Mouse (Mus musculus): Measurements from ENCODE around the gene Pfas.
"Not testable (repeated sequence)": the region's sequence is repeated elsewhere in the genome, so short reads cannot be mapped to it uniquely, and the experiment has no call there.

The Pfas gene

GRCm38 (mm10) chr11:68967337-68968282, 40.6 kb downstream of the Pfas start, which contains the start of gene Slc25a35:
Slc25a35 (plus strand) TSS chr11:68968131.
- DNase-seq = peak; percentile 95

- no peak for DNase-seq
These were observed 41.7 kb downstream of the Pfas start for GRCm38 (mm10) chr11:68966554-68966953.

DNA sequence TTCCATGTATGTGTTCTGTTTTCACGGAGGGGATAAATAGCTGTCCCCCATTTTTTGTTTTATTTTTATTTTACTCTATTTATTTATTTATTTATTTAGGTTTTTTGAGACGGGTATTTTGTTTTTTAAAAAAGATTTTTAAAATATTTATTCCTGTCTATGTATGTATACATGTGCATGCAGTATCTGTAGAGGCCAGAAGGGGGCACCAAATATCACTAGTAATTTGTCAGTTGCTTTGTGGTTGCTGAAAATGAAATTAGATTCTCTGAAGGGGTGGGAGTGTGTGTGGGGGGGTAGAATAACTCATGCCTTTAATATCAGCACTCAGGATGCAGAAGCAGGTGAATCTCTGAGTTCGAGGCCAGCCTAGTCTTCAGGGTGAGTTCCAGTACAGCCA, 42.4 kb downstream of the Pfas start:
- peak; percentile 67 to 86 for DNase-seq

DNA sequence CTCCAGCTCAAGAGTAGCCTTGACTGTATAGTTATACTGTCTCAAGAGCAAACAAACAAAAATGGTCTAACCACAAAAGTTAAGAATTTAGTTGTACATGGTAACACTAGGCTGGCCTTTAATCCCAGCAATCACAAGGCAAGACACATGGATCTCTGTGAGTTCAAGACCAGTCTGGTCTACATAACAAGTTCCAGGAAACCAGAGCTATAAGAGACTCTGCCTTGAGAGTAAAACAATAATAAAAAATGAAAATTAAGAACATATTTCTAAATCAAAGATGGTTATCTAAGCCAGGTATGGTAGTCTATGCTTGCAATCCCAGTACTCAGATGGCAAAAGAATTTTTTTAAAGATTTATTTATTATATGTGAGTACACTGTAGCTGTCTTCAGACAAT, 43.2 kb downstream of the Pfas start:
- DNase-seq = no peak

DNA sequence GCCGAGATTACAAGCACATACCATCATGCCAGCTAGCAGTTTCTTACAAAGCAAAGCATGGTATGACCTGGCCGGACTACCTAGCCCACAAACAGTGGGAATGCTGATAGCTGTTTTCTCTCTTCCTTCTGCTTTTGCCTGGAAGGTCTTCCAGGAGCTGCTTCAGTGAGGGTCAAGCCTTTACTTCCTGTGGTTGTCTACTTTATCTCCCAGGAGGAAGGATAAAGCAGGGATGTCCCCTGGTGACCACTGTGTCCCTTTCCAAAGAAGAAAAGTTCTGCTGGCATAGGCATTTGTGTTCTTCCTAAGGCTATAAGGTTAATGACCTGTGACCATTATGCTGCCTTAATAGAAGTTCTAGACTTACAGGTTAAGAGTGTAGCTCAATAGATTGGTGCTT, 44.9 kb downstream of the Pfas start:
- DNase-seq = no peak

DNA sequence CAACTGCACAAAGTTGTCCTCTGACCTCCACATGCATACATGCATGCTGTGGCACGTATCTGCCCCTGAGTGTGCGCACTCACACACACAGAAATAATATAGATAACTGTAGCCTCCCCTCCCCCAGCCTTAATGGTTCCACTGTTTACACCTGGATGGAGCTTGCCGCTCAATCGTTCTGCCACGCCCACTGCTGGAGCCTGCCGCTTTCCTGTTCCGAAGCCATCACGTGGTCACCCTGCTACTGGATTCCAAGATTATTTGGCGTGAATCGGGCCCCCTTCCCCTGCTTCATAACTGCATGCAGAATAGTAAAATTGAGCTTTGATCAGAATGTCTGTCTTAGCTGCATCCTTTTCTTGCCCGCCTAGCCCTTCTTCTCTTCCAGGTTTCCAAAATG, 46.1 kb downstream of the Pfas start:
- DNase-seq = not testable (repeated sequence)

GRCm38 (mm10) chr11:68961596-68961995, 46.7 kb downstream of the Pfas start:
- DNase-seq = no peak

GRCm38 (mm10) chr11:68957971-68958370, 50.3 kb downstream of the Pfas start:
- DNase-seq = no peak

DNA sequence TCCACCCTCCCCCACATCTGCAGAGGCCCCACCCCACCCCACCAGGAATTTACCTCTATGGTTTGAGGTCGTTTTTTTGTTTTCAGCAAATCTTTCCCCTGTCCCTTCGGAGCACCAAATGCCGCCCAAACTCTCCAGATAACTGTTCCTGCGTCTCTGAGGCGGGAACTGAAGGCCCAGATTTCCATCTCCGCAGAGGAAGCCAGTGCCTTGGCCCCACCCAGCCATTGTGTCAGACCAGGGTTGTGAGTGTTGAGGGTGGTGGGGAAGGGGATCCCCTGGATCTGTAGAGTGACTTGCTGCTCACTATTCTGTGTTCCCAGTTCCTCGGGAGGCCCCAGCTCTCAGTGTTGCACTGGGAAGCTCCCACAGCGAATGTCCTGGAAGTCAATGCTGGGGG, 51.0 kb downstream of the Pfas start, which contains the start of gene Arhgef15:
Gene Arhgef15 (minus strand): TSS at position 173 of the 400 bp plus-strand sequence.
- peak; percentile 33 to 49 for DNase-seq

DNA sequence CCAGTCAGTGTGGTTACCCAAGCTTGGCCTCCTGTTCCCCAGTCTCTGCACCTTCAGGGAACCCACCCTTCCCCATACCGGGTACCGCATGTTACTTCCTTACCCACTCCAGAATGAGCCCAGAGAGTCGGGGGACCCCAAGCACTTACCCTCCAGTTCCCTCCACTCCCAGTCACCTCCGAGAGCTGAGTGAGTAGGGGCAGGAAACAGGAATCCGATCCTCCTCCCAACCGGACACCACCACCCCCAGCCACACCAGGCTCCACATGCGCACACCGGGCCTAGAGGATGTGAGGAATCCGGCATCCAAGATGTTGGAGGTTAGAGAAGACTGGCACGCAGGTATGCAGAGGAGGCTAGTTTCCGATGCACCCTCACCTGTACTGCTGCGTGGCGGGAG, 51.6 kb downstream of the Pfas start:
- peak; percentile 54 to 66 for DNase-seq

GRCm38 (mm10) chr11:68956107-68956506, 52.2 kb downstream of the Pfas start:
- DNase-seq = peak; percentile 57 to 69

- DNase-seq = no peak
These were observed 52.8 kb downstream of the Pfas start for GRCm38 (mm10) chr11:68955473-68955872.

DNA sequence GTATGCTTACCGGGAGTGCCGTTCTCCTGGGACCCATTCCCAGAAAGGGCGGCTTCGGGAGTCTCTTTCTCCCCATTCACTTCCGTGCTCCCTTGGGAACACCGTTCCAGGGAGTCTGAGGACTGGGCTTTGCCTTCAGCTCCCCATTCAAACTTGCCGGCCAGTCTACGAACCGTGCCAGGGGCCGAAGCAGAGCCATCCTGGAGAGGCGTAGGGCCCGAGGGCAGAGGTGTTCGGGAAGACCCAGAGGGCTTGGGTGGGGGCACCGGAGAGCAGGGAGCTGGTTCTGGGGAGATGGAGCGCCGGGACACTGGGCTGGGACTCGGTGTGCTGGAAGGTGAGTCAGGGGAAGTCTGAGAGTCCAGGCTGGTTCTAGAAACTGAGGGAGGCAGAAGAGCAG, 53.9 kb downstream of the Pfas start:
- no peak for DNase-seq

GRCm38 (mm10) chr11:68953903-68954302, 54.4 kb downstream of the Pfas start:
- no peak for DNase-seq

GRCm38 (mm10) chr11:68947542-68947993, 60.7 kb downstream of the Pfas start:
- no peak for DNase-seq

DNA sequence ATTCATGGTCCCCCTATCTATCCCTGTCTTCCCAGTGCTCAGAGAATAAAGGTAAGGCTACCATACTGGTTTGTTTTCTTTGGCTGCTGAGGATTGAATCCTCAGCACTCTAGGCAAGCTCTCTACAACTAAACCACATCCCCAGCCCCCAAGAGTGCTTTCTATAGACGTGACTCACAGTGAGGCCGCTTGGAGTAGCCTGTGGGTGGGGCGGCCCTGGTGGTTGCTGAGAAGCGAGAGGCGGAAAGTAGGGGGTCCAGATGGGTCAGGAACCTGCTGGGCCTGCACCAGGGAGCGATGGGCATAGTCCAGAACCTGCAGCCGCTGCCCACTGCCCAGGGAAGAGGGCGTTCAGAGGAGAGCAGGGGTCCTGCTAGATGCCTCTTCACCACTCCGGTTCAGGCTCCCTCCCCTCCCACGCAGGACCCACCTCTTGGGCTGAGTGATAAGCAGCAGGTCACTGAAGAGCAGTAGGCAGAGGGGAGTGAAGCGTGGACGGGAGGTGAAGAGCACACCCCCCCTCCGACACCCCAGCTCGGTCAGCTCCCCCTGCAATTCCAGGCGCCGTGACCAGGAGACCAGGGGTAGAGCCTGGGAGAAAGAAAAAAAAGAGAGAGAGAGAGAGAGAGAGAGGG, 61.3 kb downstream of the Pfas start:
- DNase-seq = no peak

DNA sequence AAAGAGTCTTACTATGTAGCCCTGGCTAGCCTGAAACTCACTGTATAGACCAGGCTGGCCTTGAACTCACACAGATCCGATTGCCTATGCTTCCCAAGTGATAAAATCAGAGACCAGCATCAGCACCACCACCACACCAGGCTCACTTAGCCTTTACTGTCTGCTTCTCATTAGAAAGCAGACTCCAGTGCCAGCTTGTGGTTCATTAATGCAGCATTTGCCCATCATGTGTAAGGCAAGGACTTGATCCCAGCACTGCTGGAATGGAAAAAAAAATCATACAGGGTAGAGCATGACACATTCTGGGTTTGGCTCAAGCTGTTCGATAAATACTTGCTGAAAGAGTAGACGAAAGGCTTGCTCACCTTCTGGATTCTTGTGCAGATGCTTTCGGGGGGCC, 62.3 kb downstream of the Pfas start:
- no peak for DNase-seq

- DNase-seq = no peak
These were observed 63.0 kb downstream of the Pfas start for GRCm38 (mm10) chr11:68945245-68945644.

- peak; percentile 68 for DNase-seq
These were observed 65.5 kb downstream of the Pfas start for GRCm38 (mm10) chr11:68942731-68943130.

DNA sequence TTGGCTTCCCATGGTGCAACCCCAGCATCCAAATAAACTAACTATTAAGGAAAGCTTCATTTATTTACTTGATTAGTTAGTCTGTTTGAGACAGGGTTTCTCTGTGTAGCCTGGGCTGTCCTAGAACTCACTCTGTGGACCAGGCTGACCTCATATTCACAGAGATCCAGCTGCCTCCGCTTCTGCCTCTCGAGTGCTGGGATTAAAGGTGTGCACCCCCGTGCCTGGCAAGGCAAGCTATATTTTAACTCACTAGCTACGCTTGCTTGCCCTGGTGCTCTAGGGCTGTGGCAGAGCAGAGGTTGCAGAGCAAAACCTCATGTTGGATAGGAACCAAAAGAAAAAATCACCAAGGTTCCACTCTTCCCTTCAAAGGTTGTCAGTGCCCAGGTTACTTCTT, 67.7 kb downstream of the Pfas start:
- peak; percentile 83 to 88 for DNase-seq

DNA sequence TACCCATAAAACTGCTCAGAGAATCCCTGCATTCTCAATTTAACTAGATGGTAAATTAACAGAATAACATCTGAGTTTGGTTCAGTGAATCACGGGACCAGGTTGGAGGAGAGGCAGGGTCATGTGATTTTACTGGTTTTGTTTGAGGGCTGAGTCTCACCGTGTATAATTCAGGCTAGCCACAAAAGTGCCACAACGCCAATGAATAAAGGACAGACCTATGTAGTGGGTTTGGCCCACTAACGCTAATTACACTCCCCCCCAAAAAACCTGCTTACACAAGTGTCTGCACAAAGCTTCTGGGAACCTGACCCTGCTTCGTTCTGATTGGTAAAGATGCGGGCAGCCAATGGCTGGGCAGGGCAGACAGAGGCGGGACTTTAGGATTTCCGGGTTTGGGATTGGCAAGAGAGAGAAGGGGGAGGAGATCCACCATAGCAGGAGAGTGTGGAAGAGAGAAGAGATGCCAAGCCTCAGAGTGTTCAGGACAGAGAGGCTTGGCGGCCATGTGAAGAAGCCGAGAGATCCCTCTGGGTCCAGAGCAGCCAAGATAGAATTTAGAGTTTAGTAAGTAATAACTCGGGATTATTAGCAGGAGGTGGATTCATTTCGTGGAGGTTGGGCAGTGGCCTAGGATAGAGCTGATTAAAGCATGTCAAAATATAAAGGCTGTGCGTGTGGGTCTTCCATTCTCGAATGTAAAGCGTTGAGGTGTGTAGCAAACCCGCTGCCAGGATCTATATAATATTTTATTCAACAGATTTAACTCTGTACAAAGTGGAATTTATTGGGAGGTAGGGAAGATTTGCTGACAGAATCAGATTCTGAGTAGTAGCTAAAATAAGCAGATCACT, 68.6 kb downstream of the Pfas start:
- DNase-seq = peak; percentile 88 to 96

GRCm38 (mm10) chr11:68936951-68937350, 71.3 kb downstream of the Pfas start:
- DNase-seq = not testable (repeated sequence)

Measured in kidney, postnatal 36 days (tissue).